Mouse (Mus musculus) large intestine, adult 2 months (tissue): Measurements from ENCODE around the gene Spast. TPM values are rescaled to one million over a fixed set of nuclear protein-coding genes. Genes with fewer than 3 reads are reported as not detected.

ENCODE experiments used
- DNase-seq: peaks from one replicate; pipeline ENCODE4 v3.0.0-alpha.2; 2012; ENCODE audit warnings: low read depth, low spot score
- WGBS: fragments of 180-500 bp; shearing (Covaris S2); methylation state at CpG from one replicate; pipeline ENCODE4 v1.1.7; 2018; 5-methylcytosine and 5-hydroxymethylcytosine counted together
- polyA plus RNA-seq: library from polyadenylated mRNA; depleted of rRNA; stranded (reverse); fragments of >200 nt; gene quantifications from 2 replicates; pipeline ENCODE4 v1.2.3, GENCODE M21; 2012; rRNA removed

Gene Spast
- polyA plus RNA-seq, 1 experiment = 3.1 TPM

DNA sequence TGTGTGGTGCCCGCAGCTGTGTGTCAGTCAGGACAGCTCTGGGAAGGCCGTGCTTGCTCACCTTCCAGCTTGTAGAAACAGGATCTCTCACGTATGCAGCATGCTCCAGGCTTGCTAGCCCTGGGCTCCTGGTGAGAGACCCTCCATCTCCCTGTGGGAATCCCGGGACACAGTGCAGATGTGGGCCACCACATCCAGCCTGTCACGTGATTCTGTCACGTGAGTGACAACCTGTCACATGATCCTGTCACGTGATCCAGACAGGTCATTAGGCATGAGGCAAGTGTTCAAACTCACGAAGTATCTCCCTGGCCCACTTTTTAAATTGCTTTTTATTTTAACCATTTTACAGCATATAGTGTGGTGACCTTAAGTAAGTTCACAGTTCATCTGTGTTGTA, 74.5 kb downstream of the Spast start:
- no peak for DNase-seq
- 91% methylated on average over 8 of the region's 8 CpGs for WGBS

GRCm38 (mm10) chr17:74414671-74415070, 75.9 kb downstream of the Spast start:
- WGBS = 87% methylated on average over 1 of the region's 1 CpGs
- DNase-seq = no peak

DNA sequence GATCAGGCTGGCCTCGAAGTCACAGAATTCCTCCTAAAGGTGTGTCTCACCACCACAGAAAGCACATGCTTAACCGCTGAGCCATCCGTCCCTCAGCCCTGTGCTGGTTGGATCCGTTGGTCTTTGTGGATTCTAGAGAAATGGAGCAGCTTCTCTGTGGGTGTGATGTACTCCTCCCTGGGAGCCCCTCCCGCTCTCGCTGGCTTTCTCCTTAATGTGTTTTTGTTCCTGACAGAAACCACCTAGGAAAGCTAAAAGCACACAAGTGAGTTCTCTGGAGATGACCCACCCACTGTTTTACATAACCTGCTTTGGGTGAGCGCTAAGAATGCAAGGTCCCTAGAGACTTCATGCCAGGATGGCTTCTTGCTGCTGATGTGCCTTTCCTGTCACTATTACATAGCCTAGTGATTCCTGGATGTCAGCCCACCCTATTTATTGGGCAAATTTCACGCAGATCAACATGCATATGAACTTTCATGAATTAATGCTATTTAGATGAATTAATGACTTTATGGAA, 78.1 kb downstream of the Spast start:
- no peak for DNase-seq
- WGBS = 91% methylated on average over 8 of the region's 8 CpGs

- WGBS = 77% methylated on average over 4 of the region's 4 CpGs
- DNase-seq = no peak
These were observed 79.4 kb downstream of the Spast start for GRCm38 (mm10) chr17:74418171-74418570.

DNA sequence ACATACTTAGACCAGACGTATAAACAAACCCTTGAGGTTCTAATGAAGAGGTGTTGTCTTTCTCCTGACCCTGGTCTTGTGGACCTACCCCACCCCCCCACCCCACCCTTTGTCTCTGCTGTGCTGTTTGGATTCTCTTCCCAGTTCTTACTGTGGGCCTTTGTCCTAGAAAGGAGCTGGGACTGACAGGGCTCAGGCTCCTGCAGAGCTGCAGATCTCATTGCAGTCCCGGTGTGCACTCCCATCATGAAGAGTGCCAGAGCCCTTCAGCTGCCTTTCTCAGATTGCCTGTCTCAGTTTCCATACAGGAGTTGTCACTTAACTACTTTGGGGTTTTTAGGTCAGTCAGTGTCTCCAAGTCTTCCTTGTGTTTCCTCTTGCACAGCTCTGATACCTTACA, 81.9 kb downstream of the Spast start:
- DNase-seq = no peak
- 90% methylated on average over 2 of the region's 2 CpGs for WGBS

GRCm38 (mm10) chr17:74424401-74425005, 85.7 kb downstream of the Spast start:
- WGBS = 88% methylated on average over 12 of the region's 12 CpGs

GRCm38 (mm10) chr17:74430074-74430473, 91.3 kb downstream of the Spast start:
- WGBS = 70% methylated on average over 8 of the region's 8 CpGs

More at GRCm38 (mm10) chr17:74424401-74425005, 85.7 kb downstream of the Spast start:
- DNase-seq = no peak

DNA sequence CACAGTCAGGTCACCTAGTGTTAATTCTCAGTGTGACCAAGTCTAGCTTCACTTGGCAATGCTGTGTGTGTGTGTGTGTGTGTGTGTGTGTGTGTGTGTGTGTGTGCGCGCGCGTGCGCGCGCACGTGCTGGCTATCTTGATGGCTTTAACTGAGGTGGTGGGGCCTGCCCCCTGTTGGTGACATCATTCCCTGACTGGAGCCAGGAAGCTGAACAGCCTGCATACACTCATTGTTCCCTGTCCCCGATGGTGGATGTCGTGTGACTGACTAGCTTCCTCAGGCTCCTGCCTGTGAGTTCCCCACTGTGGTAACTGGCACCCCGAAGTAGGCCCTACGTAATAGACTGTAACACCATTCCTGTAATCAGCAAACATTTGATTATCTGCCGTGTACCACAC, 92.7 kb downstream of the Spast start:
- 80% methylated on average over 13 of the region's 13 CpGs for WGBS
- DNase-seq = no peak

More at GRCm38 (mm10) chr17:74430074-74430473, 91.3 kb downstream of the Spast start:
- no peak for DNase-seq

- no peak for DNase-seq
- 80% methylated on average over 5 of the region's 5 CpGs for WGBS
These were observed 93.8 kb downstream of the Spast start for GRCm38 (mm10) chr17:74432631-74433030.

DNA sequence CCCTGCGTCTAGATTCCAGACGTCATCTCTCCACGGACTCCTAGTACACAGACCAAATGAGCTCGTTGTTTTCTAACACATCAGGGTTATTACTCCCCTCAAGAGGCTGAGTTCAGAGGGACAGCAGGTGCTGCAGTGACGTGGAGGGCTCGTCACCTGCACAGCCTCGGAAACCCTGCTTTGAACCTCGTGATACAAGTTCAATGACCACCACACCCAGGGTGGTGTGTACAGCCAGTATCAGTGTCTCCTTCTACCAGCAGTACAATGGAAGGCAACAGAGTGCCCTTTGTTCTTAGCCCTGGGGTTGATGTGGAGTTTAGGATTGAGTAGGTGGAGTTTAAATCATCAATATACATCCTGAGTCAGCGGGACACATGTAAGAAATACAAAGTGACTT, 99.0 kb downstream of the Spast start:
- no peak for DNase-seq
- WGBS = 36% methylated on average over 9 of the region's 9 CpGs

DNA sequence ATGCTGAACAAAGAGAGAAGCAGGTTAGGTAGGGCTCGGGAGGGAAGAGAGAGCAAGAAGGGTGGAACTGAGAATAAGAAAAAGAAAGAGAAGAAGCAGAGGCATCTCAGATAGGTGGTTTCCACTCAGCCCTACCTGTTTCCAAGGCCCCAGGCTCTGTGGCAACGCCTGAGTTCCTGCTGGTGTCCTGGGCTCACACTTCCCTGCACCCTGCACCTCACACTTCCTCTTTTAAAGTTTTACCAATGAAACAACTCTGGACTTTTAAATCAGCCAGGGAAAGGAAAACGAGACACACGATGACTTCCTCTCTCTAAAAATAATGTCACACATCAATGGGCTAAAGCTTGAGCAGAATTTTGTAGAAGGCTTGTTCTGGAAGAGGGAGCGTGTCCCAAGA, 101.7 kb downstream of the Spast start:
- no peak for DNase-seq
- WGBS = 56% methylated on average over 5 of the region's 5 CpGs

Other genes starting within 250 kb of the Spast start
- 23.6 and 29.7 TPM in 2 replicates for gene Memo1, start 43.5 kb upstream of the Spast start, polyA plus RNA-seq
- 36.3 and 36.7 TPM in 2 replicates for gene Dpy30, start 15.0 kb upstream of the Spast start, polyA plus RNA-seq
- 25.9 and 33.0 TPM in 2 replicates for gene Slc30a6, start 56.6 kb downstream of the Spast start, polyA plus RNA-seq
- 10.1 and 17.9 TPM in 2 replicates for gene Nlrc4, start 120.2 kb downstream of the Spast start, polyA plus RNA-seq
- gene Yipf4, start 150.5 kb downstream of the Spast start, polyA plus RNA-seq = 17.4 and 32.6 TPM in 2 replicates
- gene Birc6, start 189.3 kb downstream of the Spast start, polyA plus RNA-seq = 57.2 and 82.7 TPM in 2 replicates